Mouse (Mus musculus) lung, postnatal 0 days (tissue): ENCODE measurements around the gene Nrm. TPM values are rescaled to one million over a fixed set of nuclear protein-coding genes. Genes with fewer than 3 reads are reported as not detected.

Experiments
- ATAC-seq: fragments of 200-750 bp; cut with Nextera tagmentation; 2 replicates; pipeline ENCODE4 v1.8.0; 2017; ENCODE audit warnings: moderate library complexity
- DNase-seq: peaks from one replicate; pipeline ENCODE4 v3.0.0-alpha.2; 2016; ENCODE audit warnings: low spot score
- H3K27ac ChIP-seq: fragments of 300-500 bp; sonication (generic); 2 replicates; pipeline ENCODE4 v1.5.1; 2014; ENCODE audit warnings: antibody characterized with exemption, mild to moderate bottlenecking, low read length, mixed read lengths
- H3K27me3 ChIP-seq: fragments of 300-500 bp; sonication (generic); replicated peaks from 2 replicates; pipeline ENCODE4 v1.6.1; 2014; ENCODE audit warnings: low read length, mixed read lengths; ENCODE audit not compliant: insufficient read depth
- H3K36me3 ChIP-seq: fragments of 300-500 bp; sonication (generic); 2 replicates; pipeline ENCODE4 v1.6.1; 2014; ENCODE audit warnings: low read length, mixed read lengths; ENCODE audit not compliant: insufficient read depth
- H3K4me1 ChIP-seq: fragments of 300-500 bp; sonication (generic); 2 replicates; pipeline ENCODE4 v1.6.1; 2014; ENCODE audit warnings: antibody characterized with exemption, low read depth, low read length, mixed read lengths; ENCODE audit not compliant: insufficient read depth
- H3K4me2 ChIP-seq: fragments of 300-500 bp; sonication (generic); replicated peaks from 2 replicates; pipeline ENCODE4 v1.6.1; 2014; ENCODE audit warnings: low read depth, mild to moderate bottlenecking, low read length, moderate library complexity, mixed read lengths
- H3K4me3 ChIP-seq: fragments of 300-500 bp; sonication (generic); 2 replicates; pipeline ENCODE4 v1.5.1; 2014; ENCODE audit warnings: low read depth, low read length
- H3K9ac ChIP-seq: fragments of 300-500 bp; sonication (generic); replicated peaks from 2 replicates; pipeline ENCODE4 v1.6.1; 2014; ENCODE audit warnings: low read depth, mild to moderate bottlenecking
- H3K9me3 ChIP-seq: fragments of 300-500 bp; sonication (generic); 2 replicates; pipeline ENCODE4 v1.6.1; 2016; ENCODE audit warnings: low read length, mixed read lengths
- CTCF ChIP-seq: IDR thresholded peaks from 2 replicates; pipeline ENCODE4 v1.5.1; 2016; ENCODE audit warnings: antibody characterized with exemption, mild to moderate bottlenecking
- EP300 ChIP-seq: IDR thresholded peaks from 2 replicates; pipeline ENCODE4 v1.6.1; 2016; ENCODE audit warnings: antibody characterized with exemption, mild to moderate bottlenecking, control low read depth
- WGBS: fragments of 180-500 bp; shearing (Covaris S2); extraction: QIAGEN DNeasy Blood & Tissue Kit; methylation state at CpG from one replicate; pipeline ENCODE4 v1.1.7; 2014; 5-methylcytosine and 5-hydroxymethylcytosine counted together
- polyA plus RNA-seq: library from polyadenylated mRNA; unstranded; fragments of >200 nt; fragmentation: Nextera tagmentation; extraction: Ambion mirVana; gene quantifications from 2 replicates; pipeline ENCODE4 v1.2.1, GENCODE M21; 2015

Gene Nrm
- polyA plus RNA-seq, 1 experiment from 2014 or later: 21.4 TPM

DNA sequence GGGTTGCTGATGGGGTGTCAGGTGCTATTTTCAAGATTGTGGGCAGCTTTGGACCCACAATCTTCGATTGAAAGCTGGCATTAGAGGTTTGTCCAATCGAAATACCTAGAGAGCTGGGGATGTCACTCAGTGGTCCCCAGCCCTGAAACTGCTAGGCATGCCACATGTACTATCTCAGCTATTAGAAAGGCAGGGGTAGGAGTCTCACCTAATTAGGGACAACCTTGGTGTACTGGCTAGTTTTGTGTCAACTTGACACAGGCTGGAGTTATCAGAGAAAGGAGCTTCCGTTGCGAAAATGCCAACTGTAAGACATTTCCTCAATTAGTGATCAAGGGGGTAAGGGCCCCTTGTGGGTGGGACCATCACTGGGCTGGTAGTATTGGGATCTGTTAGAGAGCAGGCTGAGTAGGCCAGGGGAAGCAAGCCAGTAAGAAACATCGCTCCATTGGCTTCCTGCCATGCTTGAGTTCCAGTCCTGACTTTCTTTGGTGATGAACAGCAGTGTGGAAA, 27.8 kb upstream of the Nrm start:
- Histone ChIP-seq H3K27me3 (no peaks in the 10 kb centered on the region), H3K4me2 (no peak overlapping the region), H3K9ac (no peak overlapping the region), H3K36me3 (peaks cover 37% of the 10 kb centered on the region), H3K4me3 (no peak overlapping the region), H3K9me3 (no peaks in the 10 kb centered on the region), H3K27ac (no peak overlapping the region), H3K4me1 (peaks cover 5% of the 10 kb centered on the region; the same call in 1 of the 2 replicates)
- TF ChIP-seq EP300 (no peak), CTCF (no peak)
- 20% methylated on average over 5 of the region's 5 CpGs for WGBS
- ATAC-seq (no peak), DNase-seq (no peak)

DNA sequence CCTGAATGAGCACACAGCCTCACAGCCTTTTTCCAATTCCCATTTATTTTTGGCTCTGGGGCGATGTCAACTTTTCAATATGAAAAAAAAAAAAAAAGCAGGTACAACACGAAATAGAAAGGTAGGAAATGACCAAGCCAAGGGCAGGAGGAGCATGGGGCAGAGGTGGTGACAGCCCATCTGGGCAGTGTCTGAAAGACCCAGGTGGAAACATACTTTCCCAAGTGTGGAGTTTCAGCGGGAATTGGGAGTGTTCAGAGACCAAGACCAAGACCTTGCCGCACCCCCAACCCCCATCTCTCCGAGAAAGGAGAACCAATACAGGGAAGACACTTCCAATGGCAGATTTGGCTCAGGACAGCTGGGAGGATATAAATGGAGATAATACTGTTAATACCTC, 27.2 kb upstream of the Nrm start:
- H3K9ac ChIP-seq: no peak overlapping the region
- no peaks in the 10 kb centered on the region for H3K27me3 ChIP-seq
- H3K4me2 ChIP-seq: no peak overlapping the region
- H3K9me3 ChIP-seq: no peaks in the 10 kb centered on the region
- WGBS: 55% methylated on average over 5 of the region's 5 CpGs
- ATAC-seq (no peak), DNase-seq (no peak)
- H3K36me3 ChIP-seq: peaks cover 36% of the 10 kb centered on the region
- TF ChIP-seq EP300 (no peak), CTCF (no peak)
- no peak overlapping the region for H3K4me3 ChIP-seq
- peaks cover 5% of the 10 kb centered on the region; the same call in 1 of the 2 replicates for H3K4me1 ChIP-seq
- H3K27ac ChIP-seq: no peak overlapping the region

DNA sequence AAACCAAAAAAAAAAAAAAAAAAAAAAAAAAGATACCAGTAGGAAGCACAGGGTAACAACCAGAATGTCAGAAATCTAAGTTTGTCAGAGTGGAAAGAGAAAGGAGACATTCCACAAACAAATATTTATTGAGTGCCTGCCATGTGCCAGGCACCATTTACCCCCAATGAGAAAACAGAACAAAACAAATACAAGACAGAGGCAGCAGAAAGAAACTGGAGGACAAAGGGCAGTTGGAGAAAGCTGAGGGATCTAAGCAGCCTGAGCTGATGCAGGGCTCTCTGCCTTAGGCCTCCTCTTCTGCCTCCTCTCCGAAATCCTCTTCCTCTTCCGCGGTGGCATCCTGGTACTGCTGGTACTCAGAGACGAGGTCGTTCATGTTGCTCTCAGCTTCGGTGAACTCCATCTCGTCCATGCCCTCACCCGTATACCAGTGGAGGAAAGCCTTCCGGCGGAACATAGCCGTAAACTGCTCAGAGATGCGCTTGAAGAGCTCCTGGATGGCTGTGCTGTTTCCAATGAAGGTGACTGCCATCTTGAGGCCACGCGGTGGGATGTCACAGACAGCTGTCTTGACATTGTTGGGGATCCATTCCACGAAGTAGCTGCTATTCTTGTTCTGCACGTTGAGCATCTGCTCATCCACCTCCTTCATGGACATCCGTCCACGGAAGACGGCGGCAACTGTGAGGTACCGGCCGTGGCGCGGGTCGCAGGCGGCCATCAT, 26.3 kb upstream of the Nrm start:
- WGBS: 58% methylated on average over 26 of the region's 26 CpGs
- DNase-seq (no peak), ATAC-seq (no peak)
- H3K27me3 ChIP-seq: no peaks in the 10 kb centered on the region
- no peak overlapping the region for H3K4me3 ChIP-seq
- H3K9me3 ChIP-seq: no peaks in the 10 kb centered on the region
- H3K4me2 ChIP-seq: no peak overlapping the region; the same call in 1 of the 2 replicates
- no peak overlapping the region for H3K9ac ChIP-seq
- no peak for TF ChIP-seq EP300
- TF ChIP-seq CTCF: peak; percentile 35
- H3K27ac ChIP-seq: no peak overlapping the region
- H3K36me3 ChIP-seq: peaks cover 36% of the 10 kb centered on the region
- peaks cover 5% of the 10 kb centered on the region; the same call in 1 of the 2 replicates for H3K4me1 ChIP-seq

DNA sequence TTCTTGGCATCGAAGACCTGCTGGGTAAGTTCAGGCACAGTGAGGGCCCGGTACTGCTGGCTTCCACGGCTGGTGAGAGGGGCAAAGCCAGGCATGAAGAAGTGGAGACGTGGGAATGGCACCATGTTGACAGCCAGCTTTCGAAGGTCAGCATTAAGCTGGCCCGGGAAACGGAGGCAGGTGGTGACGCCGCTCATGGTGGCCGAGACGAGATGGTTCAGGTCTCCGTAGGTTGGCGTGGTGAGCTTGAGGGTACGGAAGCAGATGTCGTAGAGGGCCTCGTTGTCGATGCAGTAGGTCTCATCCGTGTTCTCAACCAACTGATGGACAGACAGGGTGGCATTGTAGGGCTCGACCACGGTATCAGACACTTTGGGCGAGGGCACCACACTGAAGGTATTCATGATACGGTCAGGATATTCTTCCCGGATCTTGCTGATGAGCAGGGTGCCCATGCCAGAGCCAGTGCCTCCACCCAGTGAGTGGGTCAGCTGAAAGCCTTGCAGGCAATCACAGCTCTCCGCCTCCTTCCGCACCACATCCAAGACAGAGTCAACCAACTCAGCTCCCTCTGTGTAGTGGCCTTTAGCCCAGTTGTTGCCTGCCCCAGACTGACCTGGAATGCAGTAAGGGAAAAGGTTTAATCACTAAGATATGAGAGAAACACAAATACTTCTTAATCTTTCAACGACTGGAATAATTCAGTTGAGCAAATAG, 25.5 kb upstream of the Nrm start:
- Histone ChIP-seq H3K27ac (no peak overlapping the region), H3K4me2 (no peak overlapping the region; the same call in 1 of the 2 replicates), H3K4me3 (no peak overlapping the region), H3K9ac (no peak overlapping the region), H3K27me3 (no peaks in the 10 kb centered on the region), H3K4me1 (peaks cover 5% of the 10 kb centered on the region; the same call in 1 of the 2 replicates), H3K9me3 (no peaks in the 10 kb centered on the region), H3K36me3 (peaks cover 36% of the 10 kb centered on the region)
- no peak for TF ChIP-seq CTCF
- 51% methylated on average over 26 of the region's 26 CpGs for WGBS
- DNase-seq (no peak), ATAC-seq (no peak)

DNA sequence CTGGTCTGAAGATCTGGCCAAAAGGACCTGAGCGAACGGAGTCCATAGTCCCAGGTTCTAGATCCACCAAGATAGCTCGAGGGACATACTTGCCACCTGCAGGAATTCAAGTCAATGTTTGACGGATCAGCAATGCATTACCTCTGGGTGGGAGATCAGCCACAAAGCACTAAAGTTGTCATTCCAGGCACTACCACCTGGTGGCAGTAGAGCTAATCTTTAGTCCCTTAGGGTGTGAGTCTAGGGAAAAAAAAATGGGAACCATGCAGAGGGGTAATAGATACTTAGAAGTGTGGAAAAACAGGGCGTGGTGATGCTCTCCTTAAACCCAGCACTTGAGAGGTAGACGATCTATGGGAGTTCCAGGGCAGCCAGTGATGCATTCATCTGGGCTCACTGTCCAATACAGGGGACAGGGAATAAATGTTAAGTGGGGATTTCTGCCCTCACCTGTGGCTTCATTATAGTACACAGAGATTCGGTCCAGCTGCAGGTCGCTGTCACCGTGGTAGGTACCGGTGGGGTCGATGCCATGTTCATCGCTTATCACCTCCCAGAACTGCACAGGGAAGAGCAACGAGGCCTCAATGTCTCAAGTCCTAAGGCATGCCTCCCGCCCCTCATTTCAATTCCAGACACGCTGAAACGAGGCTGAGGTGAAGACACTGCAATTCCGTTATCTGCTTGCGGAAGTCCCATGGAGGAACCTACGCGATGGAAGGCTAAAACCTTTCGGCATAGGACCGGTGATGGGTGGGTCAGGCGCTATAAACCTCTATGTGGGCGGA, 24.7 kb upstream of the Nrm start:
- peak overlapping the region; percentile 61 for H3K4me3 ChIP-seq
- H3K9me3 ChIP-seq: no peaks in the 10 kb centered on the region
- peak overlapping the region; percentile 90 for H3K27ac ChIP-seq
- 7% methylated on average over 24 of the region's 24 CpGs for WGBS
- H3K4me2 ChIP-seq: peak overlapping the region; percentile 89
- H3K36me3 ChIP-seq: peaks cover 30% of the 10 kb centered on the region
- peaks cover 5% of the 10 kb centered on the region; the same call in 1 of the 2 replicates for H3K4me1 ChIP-seq
- ATAC-seq (no peak), DNase-seq (peak; percentile 94)
- H3K9ac ChIP-seq: peak overlapping the region; percentile 74
- TF ChIP-seq EP300 (no peak), CTCF (peak; percentile 91)
- H3K27me3 ChIP-seq: no peaks in the 10 kb centered on the region

DNA sequence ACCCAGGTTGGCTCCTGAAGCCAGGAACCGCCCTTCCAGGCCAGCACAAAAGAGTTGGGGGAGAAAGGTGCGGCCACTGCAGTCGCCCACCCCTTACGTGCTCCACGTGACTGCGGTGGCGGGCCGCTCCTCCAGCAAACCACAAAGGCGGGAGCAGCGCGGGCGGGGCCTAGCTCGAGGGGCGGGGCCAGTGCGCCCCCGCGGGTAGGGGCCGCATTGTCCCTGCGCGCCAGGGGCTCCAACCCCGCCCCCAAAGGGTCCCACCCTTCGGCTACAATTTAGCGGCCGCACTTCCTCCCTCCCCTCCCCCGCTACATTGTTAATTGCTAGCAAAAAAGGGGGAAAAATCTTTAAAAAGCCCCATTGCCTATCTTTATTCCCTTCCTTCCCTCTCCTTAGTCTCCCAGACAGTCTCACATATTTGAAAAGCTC, 24.1 kb upstream of the Nrm start:
- peak overlapping the region; percentile 89 for H3K4me2 ChIP-seq
- 1% methylated on average over 21 of the region's 25 CpGs for WGBS
- no peak for TF ChIP-seq EP300
- no peak for TF ChIP-seq CTCF

More for the DNA sequence above, 24.1 kb upstream of the Nrm start:
- no peaks in the 10 kb centered on the region for H3K27me3 ChIP-seq
- DNase-seq: peak; percentile 80
- peak; percentile 15 for ATAC-seq
- peaks cover 9% of the 10 kb centered on the region; the same call in 1 of the 2 replicates for H3K4me1 ChIP-seq
- peaks cover 30% of the 10 kb centered on the region for H3K36me3 ChIP-seq
- peak overlapping the region; percentile 74 for H3K9ac ChIP-seq
- peak overlapping the region; percentile 61 for H3K4me3 ChIP-seq
- peak overlapping the region; percentile 90 for H3K27ac ChIP-seq
- H3K9me3 ChIP-seq: no peaks in the 10 kb centered on the region
